Mouse (Mus musculus) lung, adult 2 months (tissue): ENCODE results near the gene Shank2. TPM values are rescaled to one million over a fixed set of nuclear protein-coding genes. Genes with fewer than 3 reads are reported as not detected.

Experiments
- DNase-seq: peaks from one replicate; pipeline ENCODE4 v3.0.0; 2022
- H3K4me1 ChIP-seq: fragments of 200-500 bp; 2 replicates; pipeline ENCODE4 v1.6.1; 2011; ENCODE audit warnings: low read length; ENCODE audit not compliant: control insufficient read depth, insufficient read depth
- H3K4me3 ChIP-seq: fragments of 200-500 bp; replicated peaks from 2 replicates; pipeline ENCODE3; 2011; ENCODE audit warnings: low read depth, mild to moderate bottlenecking, control low read depth, low read length; ENCODE audit errors: extremely low read depth
- CTCF ChIP-seq: fragments of 200-500 bp; IDR thresholded peaks from 2 replicates; pipeline ENCODE4 v1.5.1; 2011; ENCODE audit warnings: mild to moderate bottlenecking, low read length, control low read depth; ENCODE audit not compliant: insufficient read depth
- POLR2A ChIP-seq: fragments of 200-500 bp; IDR thresholded peaks from 2 replicates; pipeline ENCODE4 v1.6.1; 2011; ENCODE audit warnings: low read depth, mild to moderate bottlenecking, control low read depth, low read length, borderline replicate concordance; ENCODE audit errors: extremely low read depth
- WGBS: fragments of 180-500 bp; shearing (Covaris S2); methylation state at CpG from one replicate; pipeline ENCODE4 v1.1.7; 2018; 5-methylcytosine and 5-hydroxymethylcytosine counted together
- polyA plus RNA-seq: library from polyadenylated mRNA; depleted of rRNA; stranded (reverse); fragments of >200 nt; gene quantifications from 2 replicates; pipeline ENCODE4 v1.2.3, GENCODE M21; 2012

The Shank2 gene
- polyA plus RNA-seq, 1 experiment: 3.5 TPM

DNA sequence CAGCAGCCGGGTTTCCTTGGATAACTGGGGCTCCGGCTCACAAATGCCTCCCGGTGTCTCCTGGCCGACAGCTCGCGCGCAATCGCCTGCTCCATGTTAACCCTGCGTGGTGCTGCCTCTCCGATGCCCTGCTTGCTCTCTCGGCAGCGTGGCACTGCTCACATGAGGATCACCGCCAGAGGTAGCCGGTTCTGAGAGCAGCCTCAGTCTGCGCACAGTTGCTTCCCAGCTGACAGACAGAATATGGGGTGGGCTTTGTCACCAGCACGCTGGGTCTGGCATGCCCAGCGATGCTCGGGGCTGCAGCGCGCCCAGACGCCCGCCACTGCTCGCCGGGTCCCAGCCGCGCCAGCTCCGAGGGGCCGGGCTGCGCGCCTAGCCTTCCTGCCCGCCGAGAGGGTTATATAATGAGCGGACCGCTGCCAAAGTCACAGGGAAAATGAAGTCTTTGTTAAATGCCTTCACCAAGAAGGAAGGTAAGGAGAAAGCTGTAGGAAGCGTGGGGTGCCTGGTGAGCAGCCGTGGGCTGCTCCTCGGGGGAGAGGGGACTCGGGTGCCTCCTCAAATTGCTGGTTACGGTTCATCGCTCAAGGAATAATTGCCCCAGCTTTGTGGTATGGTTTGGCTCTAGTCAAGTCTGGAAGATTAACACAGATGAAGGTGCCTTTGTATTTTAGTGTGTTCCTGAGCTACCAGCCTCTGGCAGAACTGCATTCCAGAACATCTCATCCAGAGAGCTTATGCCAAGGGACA lies 173.9 kb downstream of the Shank2 start:
- Histone ChIP-seq H3K4me1 (no peaks in the 10 kb centered on the region), H3K4me3 (no peak overlapping the region)
- WGBS: 9% methylated on average over 40 of the region's 40 CpGs
- TF ChIP-seq CTCF (no peak), POLR2A (no peak)
- no peak for DNase-seq

DNA sequence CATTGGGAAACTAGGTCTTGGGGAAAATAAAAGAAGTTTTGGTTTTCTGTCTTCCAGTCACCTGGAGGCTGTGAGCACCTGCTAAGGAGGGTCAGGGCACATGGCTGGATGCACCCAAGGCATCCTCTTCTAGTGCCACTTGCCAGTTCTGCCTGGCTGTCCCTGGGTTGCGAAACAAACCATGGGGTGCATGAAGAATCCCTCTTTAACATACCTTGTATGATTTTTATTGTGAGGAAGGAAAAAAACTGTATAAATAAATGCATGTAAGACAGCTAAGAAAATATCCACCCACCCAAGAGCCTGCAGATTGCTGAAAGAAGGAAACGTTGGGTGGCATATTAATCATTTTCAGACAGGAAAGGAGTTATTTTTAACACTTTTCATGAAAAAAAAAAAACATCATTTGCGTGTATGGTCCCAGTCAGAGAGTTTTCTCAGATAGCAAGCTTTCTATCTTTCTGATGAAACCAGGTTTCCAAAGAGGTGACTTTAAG lies 174.6 kb downstream of the Shank2 start:
- 45% methylated on average over 3 of the region's 3 CpGs for WGBS
- no peak for TF ChIP-seq CTCF
- no peak for TF ChIP-seq POLR2A
- no peaks in the 10 kb centered on the region for H3K4me1 ChIP-seq
- no peak for DNase-seq
- H3K4me3 ChIP-seq: no peak overlapping the region

DNA sequence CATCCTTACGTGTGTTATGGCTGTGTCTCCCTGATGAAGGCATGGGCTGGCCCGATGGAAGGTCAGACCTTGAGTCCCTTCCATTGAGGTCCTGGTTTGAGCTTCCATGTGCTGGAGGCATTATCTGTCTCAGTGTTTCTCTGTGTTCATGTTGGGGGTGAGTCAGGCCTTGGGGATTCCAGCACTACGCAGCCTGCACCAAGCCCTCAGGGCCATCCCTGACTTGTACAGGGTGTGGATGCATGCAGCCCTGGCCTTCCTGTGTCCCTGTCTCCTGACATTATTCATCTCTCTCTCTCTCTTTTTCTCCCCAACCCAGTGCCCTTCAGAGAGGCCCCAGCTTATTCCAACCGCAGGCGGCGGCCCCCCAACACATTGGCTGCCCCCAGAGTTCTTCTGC lies 177.7 kb downstream of the Shank2 start:
- no peak for DNase-seq
- no peak overlapping the region for H3K4me3 ChIP-seq
- WGBS: 78% methylated on average over 6 of the region's 6 CpGs
- no peak for TF ChIP-seq CTCF
- no peaks in the 10 kb centered on the region for H3K4me1 ChIP-seq

- Histone ChIP-seq H3K4me1 (no peaks in the 10 kb centered on the region), H3K4me3 (no peak overlapping the region)
- TF ChIP-seq CTCF (peak; percentile 81), POLR2A (no peak)
- 18% methylated on average over 6 of the region's 6 CpGs for WGBS
- peak; percentile 40 for DNase-seq
Observed at GRCm38 (mm10) chr7:144180885-144181284, 179.2 kb downstream of the Shank2 start.

DNA sequence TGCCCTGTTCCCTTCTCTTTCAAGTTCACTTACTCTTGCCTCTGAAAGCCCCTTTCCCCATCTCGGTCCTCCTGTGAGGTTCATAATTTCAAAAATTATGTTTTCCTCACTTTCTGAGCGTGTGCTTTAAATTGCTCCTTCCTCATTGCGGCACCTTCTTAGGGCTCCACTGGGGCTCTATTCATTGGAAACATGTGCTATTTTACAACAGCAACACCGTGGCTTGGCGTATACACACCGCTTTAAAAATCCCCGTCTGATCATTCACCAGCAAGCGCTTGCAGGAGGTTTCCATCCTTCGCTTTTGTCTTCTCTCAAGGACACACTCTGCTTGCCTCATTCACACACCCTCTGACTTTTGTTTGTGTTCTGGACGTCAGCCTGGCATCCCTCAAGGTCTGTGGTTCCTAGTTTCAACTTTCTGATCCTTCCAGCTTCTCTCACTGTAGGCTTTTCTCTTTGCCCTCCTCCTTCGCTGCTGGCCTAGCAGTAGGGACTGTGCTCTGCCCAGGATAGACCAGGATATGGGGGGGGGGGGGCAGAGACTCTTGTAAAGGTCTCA lies 186.2 kb downstream of the Shank2 start:
- 77% methylated on average over 11 of the region's 11 CpGs for WGBS
- DNase-seq: no peak
- Histone ChIP-seq H3K4me3 (no peak overlapping the region), H3K4me1 (no peaks in the 10 kb centered on the region)
- TF ChIP-seq POLR2A (no peak), CTCF (no peak)

GRCm38 (mm10) chr7:144189446-144189845 lies 187.7 kb downstream of the Shank2 start:
- WGBS: 69% methylated on average over 4 of the region's 4 CpGs

DNA sequence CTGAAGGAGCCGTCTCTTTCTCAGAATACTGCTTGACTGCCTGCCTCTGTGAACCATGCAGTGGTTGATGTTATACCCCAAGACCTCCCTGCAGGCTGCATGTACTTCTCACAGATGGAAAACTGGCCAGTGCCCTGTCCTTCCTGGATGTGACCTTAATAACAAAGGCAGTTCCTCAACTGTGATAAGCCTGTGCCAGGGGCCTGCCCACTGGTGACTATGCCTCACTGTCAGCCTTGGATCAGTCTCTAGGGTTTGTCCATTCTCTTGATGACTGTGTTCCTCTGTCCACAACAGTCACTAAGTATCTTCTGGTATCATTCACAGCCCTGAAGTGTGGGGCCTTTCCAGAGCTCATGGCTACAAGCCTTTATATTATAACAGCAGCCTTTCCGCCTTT lies 196.8 kb downstream of the Shank2 start:
- DNase-seq: no peak
- Histone ChIP-seq H3K4me1 (no peaks in the 10 kb centered on the region), H3K4me3 (no peak overlapping the region)
- TF ChIP-seq CTCF: no peak
- TF ChIP-seq POLR2A: no peak
- 84% methylated on average over 2 of the region's 2 CpGs for WGBS

More at GRCm38 (mm10) chr7:144189446-144189845, 187.7 kb downstream of the Shank2 start:
- no peak for DNase-seq
- Histone ChIP-seq H3K4me3 (no peak overlapping the region), H3K4me1 (no peaks in the 10 kb centered on the region)
- TF ChIP-seq CTCF (no peak), POLR2A (no peak)

DNA sequence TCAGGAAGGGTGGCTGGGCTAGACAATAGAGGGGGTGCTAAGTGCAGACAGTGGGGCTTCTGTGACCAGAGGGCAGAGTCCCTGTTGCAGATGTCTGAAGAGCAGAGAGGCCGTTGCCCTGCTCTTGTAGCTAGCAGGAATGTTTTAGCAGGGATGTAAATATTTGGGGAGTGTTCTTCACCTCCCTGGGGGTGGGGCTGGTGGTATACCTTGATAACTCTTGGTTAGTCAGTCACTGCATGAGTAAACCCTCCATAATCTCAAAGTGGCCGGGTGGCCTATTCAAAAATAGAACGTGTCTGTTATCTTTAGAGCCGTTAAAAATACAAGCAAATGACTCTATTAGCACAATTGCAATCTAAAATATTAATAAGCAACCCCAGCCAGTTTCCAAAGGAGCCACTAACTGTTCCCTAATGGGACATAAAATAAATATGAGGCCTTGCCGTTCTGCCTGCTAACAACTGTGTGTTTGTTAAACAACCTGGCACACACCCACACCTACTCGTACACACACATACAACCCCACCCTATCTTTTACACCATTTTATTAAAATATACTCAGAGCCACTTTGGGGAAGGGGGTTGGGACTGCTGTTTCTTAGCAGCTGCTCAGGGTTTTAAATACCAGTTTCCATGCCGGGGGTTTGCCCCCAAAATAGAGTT lies 200.4 kb downstream of the Shank2 start:
- 43% methylated on average over 7 of the region's 7 CpGs for WGBS
- DNase-seq: no peak
- TF ChIP-seq CTCF: no peak
- TF ChIP-seq POLR2A: no peak
- Histone ChIP-seq H3K4me1 (no peaks in the 10 kb centered on the region), H3K4me3 (no peak overlapping the region)

GRCm38 (mm10) chr7:144204290-144204689 lies 202.6 kb downstream of the Shank2 start:
- DNase-seq: no peak
- WGBS: 61% methylated on average over 3 of the region's 3 CpGs
- TF ChIP-seq CTCF (no peak), POLR2A (no peak)

More at GRCm38 (mm10) chr7:144204290-144204689, 202.6 kb downstream of the Shank2 start:
- Histone ChIP-seq H3K4me3 (no peak overlapping the region), H3K4me1 (no peaks in the 10 kb centered on the region)
